Mouse (Mus musculus) liver, embryonic 14.5 days (tissue): ENCODE measurements at regions not wholly inside any gene's neighbourhood (a gene's known extent, or its start where the extent isn't known, plus 50 kb on each side); places are given as distances from the start of the nearest gene placed in this dataset.

ENCODE experiments used
- ATAC-seq: fragments of 200-750 bp; cut with Nextera tagmentation; 2 replicates; pipeline ENCODE4 v1.8.0; 2017; ENCODE audit warnings: moderate number of reproducible peaks, mild to moderate bottlenecking, moderate library complexity; ENCODE audit not compliant: insufficient read depth
- DNase-seq, 3 experiments: peaks; one replicate each; pipeline ENCODE4 v3.0.0-alpha.2; 2012 to 2013; ENCODE audit warnings: low read depth in 3 of 3, low spot score in 3 of 3
- H3K27ac ChIP-seq: fragments of 300-500 bp; sonication (generic); 2 replicates; pipeline ENCODE4 v1.5.1; 2014; ENCODE audit warnings: moderate library complexity, mild to moderate bottlenecking, control low read depth, inconsistent platforms
- H3K27me3 ChIP-seq: fragments of 300-500 bp; sonication (generic); 2 replicates; pipeline ENCODE4 v1.6.1; 2014; ENCODE audit warnings: mild to moderate bottlenecking, low read length, moderate library complexity; ENCODE audit not compliant: control insufficient read depth, insufficient read depth
- H3K36me3 ChIP-seq: fragments of 300-500 bp; sonication (generic); replicated peaks from 2 replicates; pipeline ENCODE4 v1.6.1; 2014; ENCODE audit warnings: low read depth; ENCODE audit not compliant: control insufficient read depth, insufficient read depth
- H3K4me1 ChIP-seq, 2 experiments: fragments of 200-500 bp in 1 of 2; fragments of 300-500 bp in 1 of 2; sonication (generic) in 1 of 2; replicated peaks; 2 replicates each; pipeline ENCODE4 v1.6.1; 2012 to 2014; ENCODE audit warnings: antibody characterized with exemption in 1 of 2, inconsistent platforms in 1 of 2, low read length in 1 of 2; ENCODE audit not compliant: control insufficient read depth in 2 of 2, insufficient read depth in 2 of 2
- H3K4me2 ChIP-seq: fragments of 300-500 bp; sonication (generic); 2 replicates; pipeline ENCODE4 v1.6.1; 2014; ENCODE audit warnings: low read depth, mild to moderate bottlenecking, control low read depth, moderate library complexity
- H3K4me3 ChIP-seq, 2 experiments: fragments of 200-500 bp in 1 of 2; fragments of 300-500 bp in 1 of 2; sonication (generic) in 1 of 2; 2 replicates each; pipeline ENCODE4 v1.5.1; 2012 to 2014; ENCODE audit warnings: low read depth in 2 of 2, low read length in 2 of 2, mild to moderate bottlenecking in 2 of 2, control low read depth in 1 of 2, inconsistent platforms in 1 of 2, moderate library complexity in 1 of 2; ENCODE audit not compliant: insufficient read depth in 1 of 2
- H3K9ac ChIP-seq: fragments of 300-500 bp; sonication (generic); replicated peaks from 2 replicates; pipeline ENCODE4 v1.6.1; 2014; ENCODE audit warnings: mild to moderate bottlenecking, control low read depth, moderate library complexity
- H3K9me3 ChIP-seq: fragments of 300-500 bp; sonication (generic); 2 replicates; pipeline ENCODE4 v1.6.1; 2016; ENCODE audit warnings: low read length, mixed read lengths; ENCODE audit not compliant: control insufficient read depth
- CTCF ChIP-seq: IDR thresholded peaks from 2 replicates; pipeline ENCODE4 v1.5.1; 2016; ENCODE audit warnings: antibody characterized with exemption, low read depth, control low read depth
- EP300 ChIP-seq: IDR thresholded peaks from 2 replicates; pipeline ENCODE4 v1.6.1; 2016; ENCODE audit warnings: antibody characterized with exemption, low read depth
- WGBS: fragments of 180-500 bp; shearing (Covaris S2); extraction: QIAGEN DNeasy Blood & Tissue Kit; methylation state at CpG from one replicate; pipeline ENCODE4 v1.1.7; 2014; ENCODE audit not compliant: insufficient replicate concordance; 5-methylcytosine and 5-hydroxymethylcytosine counted together

DNA sequence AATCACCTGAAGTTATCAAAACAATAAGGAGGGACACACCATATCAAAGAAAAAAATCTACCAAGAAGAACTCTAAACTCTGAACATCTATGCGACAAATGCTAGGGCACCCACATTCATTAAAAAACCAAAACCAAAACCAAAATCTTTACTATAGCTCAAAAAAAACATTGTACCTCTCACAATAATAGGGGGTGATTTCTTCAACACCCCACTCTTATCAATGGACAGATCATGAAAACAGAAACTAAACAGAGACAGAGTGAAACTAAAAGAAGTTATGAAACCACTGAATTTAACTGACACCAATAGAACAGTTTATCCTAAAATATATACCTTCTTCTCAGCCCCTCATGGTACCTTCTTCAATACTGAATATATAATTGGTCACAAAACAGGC is 1314.5 kb upstream of the Gm7489 start:
- Histone ChIP-seq H3K36me3 (no peaks in the 10 kb centered on the region), H3K9me3 (no peaks in the 10 kb centered on the region), H3K4me3 (no peak overlapping the region), H3K27me3 (no peaks in the 10 kb centered on the region), H3K4me1 (no peaks in the 10 kb centered on the region), H3K27ac (no peak overlapping the region), H3K9ac (no peak overlapping the region), H3K4me2 (no peak overlapping the region)
- no peak for DNase-seq
- WGBS: 79% methylated on average over 1 of the region's 1 CpGs
- TF ChIP-seq CTCF: no peak
- no peak for TF ChIP-seq EP300
- no peak for ATAC-seq

DNA sequence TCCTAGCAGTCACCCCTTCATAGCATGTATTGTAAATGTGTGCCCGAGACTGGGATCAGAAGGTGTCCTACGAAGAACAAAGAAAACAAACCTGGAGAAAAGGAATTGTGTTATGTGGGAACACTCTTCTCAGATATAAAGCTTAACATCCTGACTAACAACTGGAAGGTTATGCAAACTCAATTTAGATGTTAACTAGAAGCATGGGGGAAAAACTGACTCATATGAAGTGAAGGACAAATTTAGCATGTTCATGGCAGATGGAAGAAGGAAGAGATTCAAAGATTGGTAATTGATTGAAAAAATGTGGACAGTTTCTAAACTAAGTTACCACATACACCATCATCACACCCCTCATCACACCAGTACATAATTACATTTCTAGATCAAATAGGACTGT is 1307.1 kb upstream of the Gm7489 start:
- no peaks in the 10 kb centered on the region for H3K4me1 ChIP-seq
- ATAC-seq: no peak
- WGBS: 59% methylated on average over 2 of the region's 2 CpGs

DNA sequence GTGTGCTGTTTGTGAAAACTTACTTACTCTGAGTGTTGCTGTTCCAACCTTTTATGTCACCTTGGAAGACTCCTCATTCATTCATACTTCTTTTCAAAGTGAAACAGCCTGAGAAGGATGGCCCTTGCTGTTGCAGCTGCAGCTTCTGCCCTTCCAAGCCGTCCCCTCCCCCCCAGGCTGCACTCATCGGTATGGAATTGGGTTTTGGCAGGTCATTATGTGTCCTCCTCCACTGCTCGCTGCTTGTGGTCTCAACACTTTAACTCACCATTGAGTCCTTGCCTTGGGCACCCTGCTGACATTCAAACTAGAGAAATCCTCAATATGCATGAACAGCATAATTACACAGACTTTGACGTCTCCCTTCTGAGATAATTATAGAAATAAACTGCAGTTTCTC is 1295.3 kb upstream of the Gm7489 start:
- no peak for ATAC-seq
- Histone ChIP-seq H3K27ac (no peak overlapping the region), H3K4me1 (no peaks in the 10 kb centered on the region), H3K9ac (no peak overlapping the region), H3K36me3 (no peaks in the 10 kb centered on the region), H3K4me2 (no peak overlapping the region), H3K27me3 (no peaks in the 10 kb centered on the region), H3K9me3 (no peaks in the 10 kb centered on the region), H3K4me3 (no peak overlapping the region)
- WGBS: 27% methylated on average over 4 of the region's 4 CpGs
- no peak for DNase-seq
- TF ChIP-seq EP300 (no peak), CTCF (no peak)

More for the DNA sequence above, 1307.1 kb upstream of the Gm7489 start:
- TF ChIP-seq CTCF (no peak), EP300 (no peak)
- no peak for DNase-seq
- H3K4me2 ChIP-seq: no peak overlapping the region
- no peaks in the 10 kb centered on the region for H3K36me3 ChIP-seq
- H3K4me3 ChIP-seq: no peak overlapping the region
- no peaks in the 10 kb centered on the region for H3K9me3 ChIP-seq
- H3K9ac ChIP-seq: no peak overlapping the region
- H3K27ac ChIP-seq: no peak overlapping the region
- no peaks in the 10 kb centered on the region for H3K27me3 ChIP-seq

DNA sequence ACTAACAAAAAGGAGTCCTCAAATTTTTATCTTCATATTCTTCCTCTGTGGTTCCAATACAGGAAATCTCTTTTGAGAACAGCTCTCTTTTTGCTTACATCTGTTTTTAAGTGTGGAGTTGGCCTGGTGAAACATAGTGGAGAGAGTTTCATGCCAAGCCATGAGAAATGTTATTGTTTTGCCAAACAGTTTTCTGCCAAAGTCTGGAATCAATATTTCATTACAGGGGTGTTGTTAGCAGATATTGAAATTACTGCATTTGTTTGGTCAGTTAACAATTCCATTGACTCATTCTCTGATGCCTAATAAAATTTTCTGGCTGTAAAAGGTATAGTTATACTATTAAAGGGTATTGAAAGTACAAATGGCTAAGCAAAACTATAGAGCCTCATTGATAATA is 1285.2 kb upstream of the Gm7489 start:
- no peak overlapping the region for H3K4me2 ChIP-seq
- H3K4me1 ChIP-seq: no peaks in the 10 kb centered on the region
- TF ChIP-seq CTCF: no peak
- TF ChIP-seq EP300: no peak
- no peak overlapping the region for H3K9ac ChIP-seq
- H3K4me3 ChIP-seq: no peak overlapping the region
- H3K9me3 ChIP-seq: no peaks in the 10 kb centered on the region
- no peak overlapping the region for H3K27ac ChIP-seq
- H3K27me3 ChIP-seq: no peaks in the 10 kb centered on the region
- no peak for ATAC-seq
- DNase-seq: no peak
- no peaks in the 10 kb centered on the region for H3K36me3 ChIP-seq

DNA sequence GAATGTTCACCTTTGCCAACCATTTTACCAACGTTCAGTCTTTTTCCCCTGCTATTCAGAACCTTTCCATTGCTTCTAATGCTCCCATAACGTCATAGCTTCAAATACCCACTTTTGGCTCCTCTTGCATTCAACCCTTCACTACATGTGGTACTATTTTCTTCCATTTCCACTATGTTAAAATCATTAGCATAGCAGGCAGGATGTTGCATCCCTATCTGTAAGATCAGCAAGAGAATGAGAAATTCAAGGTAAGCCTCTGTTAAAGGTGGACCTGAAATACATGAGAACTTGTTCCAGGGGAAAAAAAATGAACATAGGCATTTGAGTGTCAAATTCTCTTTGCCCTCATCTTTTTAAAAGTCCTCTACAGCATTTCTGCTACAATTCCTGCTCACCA is 1284.7 kb upstream of the Gm7489 start:
- H3K9ac ChIP-seq: no peak overlapping the region
- H3K9me3 ChIP-seq: no peaks in the 10 kb centered on the region
- no peak overlapping the region for H3K27ac ChIP-seq
- no peak overlapping the region for H3K4me3 ChIP-seq
- no peak overlapping the region for H3K4me2 ChIP-seq
- no peaks in the 10 kb centered on the region for H3K27me3 ChIP-seq
- H3K36me3 ChIP-seq: no peaks in the 10 kb centered on the region
- WGBS: 52% methylated on average over 2 of the region's 2 CpGs
- no peak for DNase-seq
- H3K4me1 ChIP-seq: no peaks in the 10 kb centered on the region
- TF ChIP-seq CTCF (no peak), EP300 (no peak)
- ATAC-seq: no peak

DNA sequence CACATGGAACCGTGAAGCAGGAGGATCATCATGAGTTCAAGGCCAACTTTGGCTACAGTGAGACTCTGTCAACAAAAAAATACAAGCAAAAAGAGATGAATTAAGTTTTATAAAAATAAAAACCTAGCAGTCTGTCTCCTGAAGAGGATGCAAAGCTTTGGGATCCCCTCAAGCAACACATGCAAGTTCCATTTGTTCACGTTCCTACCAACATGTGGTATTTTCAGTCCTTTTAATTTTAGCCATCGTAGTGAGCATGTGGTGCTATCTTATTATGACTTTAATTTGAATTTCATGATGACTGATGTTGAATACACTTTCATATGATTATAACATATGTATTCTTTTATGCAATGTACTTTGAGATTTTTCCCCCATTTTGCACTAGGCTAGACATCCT is 1244.9 kb upstream of the Gm7489 start:
- no peak overlapping the region for H3K9ac ChIP-seq
- TF ChIP-seq EP300 (no peak), CTCF (no peak)
- H3K36me3 ChIP-seq: no peaks in the 10 kb centered on the region
- no peak overlapping the region for H3K4me3 ChIP-seq
- DNase-seq (no peak), ATAC-seq (no peak)
- H3K4me1 ChIP-seq: no peaks in the 10 kb centered on the region
- H3K4me2 ChIP-seq: no peak overlapping the region
- no peaks in the 10 kb centered on the region for H3K27me3 ChIP-seq
- WGBS: 59% methylated on average over 3 of the region's 3 CpGs
- no peaks in the 10 kb centered on the region for H3K9me3 ChIP-seq
- H3K27ac ChIP-seq: no peak overlapping the region
